Mouse (Mus musculus) layer of hippocampus, postnatal 10 days (tissue): Measurements from ENCODE around the gene Gm17509. TPM values are rescaled to one million over a fixed set of nuclear protein-coding genes. Genes with fewer than 3 reads are reported as not detected.

Source experiments
- DNase-seq, 2 experiments: peaks; one replicate each; pipeline ENCODE4 v3.0.0; 2021; ENCODE audit warnings: low spot score in 2 of 2
- long read RNA-seq: library from polyadenylated mRNA; stranded (forward); transcript quantifications from one replicate; pipeline ENCODE4 v2.0.0, GENCODE M21; 2023
- total RNA-seq, 2 experiments: library from RNA; stranded (reverse); gene quantifications; 2 replicates each; pipeline ENCODE4 v1.2.3; 2021

Gm17509 gene
- total RNA-seq: 1 to 10 TPM in 1 of 2 experiments, under 1 TPM in 1; 0.78 to 1.4 TPM
- long read RNA-seq, partial matches to known transcripts: 0 of 1 reads
- long read RNA-seq, other reads (novel, unspliced or antisense): 0 of 1 reads

DNA sequence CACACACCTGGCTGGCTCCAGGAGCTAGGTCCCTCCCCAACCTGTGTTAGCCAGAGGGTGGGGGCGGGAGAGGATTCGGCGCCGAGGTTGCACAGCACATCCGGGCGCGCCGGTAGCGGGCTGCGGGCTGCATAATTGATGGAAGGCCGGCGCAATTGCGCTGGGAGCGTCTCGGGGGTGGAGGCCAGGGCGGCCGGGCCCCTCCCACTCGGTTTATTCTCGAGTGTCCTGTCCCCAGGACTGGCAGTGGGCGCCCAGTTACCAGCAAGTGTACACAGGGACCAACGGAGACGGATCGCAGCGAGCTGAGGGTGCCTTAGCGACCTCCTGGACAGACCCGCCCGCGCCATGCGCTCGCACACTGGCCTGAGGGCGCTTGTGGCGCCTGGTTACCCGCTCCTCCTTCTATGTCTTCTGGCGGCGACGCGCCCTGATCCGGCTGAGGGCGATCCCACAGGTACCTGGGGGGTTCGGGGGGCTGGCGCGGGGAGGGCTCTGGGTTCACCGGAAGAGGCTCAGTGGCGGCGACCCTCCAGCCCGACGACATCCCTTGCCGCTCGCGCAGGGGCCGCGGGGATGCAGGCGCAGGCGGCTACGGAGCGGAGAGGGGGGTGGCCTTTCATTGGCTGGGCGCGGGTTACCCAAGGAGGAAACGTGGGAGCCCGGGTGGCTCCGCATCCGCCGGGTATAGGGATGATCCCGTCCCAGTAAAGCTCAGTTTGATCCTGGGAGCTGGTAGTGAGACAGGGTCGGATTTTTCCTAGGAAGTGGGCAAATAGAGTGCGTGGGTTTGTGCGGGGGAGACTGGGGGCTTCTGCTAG lies at the start of gene Gm17509:
Gene Gm17509 (minus strand): TSS at position 575 of the 821 bp plus-strand sequence.
- DNase-seq: peak; percentile 55 to 58

GRCm38 (mm10) chr13:117267963-117268362 lies 47.1 kb upstream of the Gm17509 start:
- no peak for DNase-seq

GRCm38 (mm10) chr13:117266156-117266555 lies 45.3 kb upstream of the Gm17509 start:
- no peak for DNase-seq

- no peak for DNase-seq
These were observed 39.8 kb upstream of the Gm17509 start for GRCm38 (mm10) chr13:117260704-117261103.

GRCm38 (mm10) chr13:117242621-117243020 lies 21.7 kb upstream of the Gm17509 start:
- no peak for DNase-seq

DNA sequence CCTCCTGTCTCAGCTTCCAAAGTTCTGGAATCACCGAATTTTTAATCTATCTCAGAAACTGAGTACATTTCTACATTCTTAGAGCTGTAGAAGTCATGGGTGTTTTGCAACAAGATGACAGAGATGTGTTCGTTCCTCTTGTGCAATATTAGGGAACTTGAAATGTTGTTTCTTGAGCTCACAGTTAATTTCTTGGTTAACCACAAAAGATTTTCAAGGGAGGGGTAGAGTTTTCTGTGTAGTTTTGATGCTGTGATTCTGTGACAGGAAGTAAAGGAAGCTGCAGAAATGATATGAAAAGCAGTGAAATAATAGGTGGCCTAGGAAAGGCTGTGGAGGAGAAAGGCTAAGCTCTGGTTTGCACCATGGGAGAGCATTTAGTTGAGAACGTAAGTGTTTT lies 21.2 kb upstream of the Gm17509 start:
- no peak for DNase-seq

- DNase-seq: no peak
These were observed 16.2 kb upstream of the Gm17509 start for GRCm38 (mm10) chr13:117237111-117237510.

DNA sequence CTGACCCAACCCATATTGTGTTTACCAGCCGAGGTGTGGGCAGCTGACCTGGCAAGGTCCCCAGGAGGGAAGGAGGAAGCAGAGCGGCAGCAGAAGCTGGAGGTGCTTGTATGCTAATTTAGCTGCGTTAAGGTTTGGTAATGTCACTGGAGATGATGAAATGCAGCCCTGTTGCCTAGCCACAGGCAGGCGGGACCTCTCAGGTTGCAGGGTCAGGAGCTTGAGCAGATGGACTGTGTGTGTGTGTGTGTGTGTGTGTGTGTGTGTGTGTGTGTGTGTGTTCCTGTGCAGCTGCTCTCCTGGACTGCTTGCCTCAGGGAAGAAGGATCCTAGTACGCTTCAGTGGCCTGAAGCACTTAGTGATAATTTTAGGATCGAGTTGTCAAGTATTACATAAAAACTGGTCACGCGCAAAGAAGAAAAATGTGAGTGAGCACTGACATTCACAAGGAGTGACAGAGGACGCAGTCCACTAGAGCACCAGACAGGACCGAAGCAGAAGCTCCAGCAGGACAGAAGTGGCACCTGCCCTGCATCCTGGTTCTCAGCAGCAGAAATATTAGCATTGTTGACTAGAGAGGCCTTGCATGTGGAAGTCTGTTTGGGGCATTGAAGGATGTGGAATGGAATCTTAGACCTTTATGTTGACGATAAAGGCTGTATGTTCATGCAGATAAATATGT lies 14.8 kb upstream of the Gm17509 start:
- no peak for DNase-seq

DNA sequence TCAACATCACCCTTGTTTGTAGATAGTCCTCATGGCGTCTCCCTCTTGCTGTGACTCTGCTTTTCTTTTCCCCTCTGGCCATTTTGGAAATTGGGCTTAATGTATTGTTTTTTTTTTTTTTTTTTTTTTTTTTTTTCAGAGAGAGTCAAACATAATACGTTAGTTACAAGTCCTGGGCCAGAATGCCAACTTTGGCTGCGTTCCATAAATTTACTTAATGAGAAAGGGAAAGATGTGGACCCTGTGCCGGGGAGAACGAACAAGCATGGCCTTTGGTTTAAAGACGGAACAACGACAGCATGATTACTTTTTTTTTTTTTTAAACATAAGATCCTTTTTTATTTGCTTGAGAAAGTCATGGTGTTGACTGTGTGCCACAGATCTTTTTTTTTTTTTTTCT lies 13.6 kb upstream of the Gm17509 start:
- DNase-seq: no peak

GRCm38 (mm10) chr13:117233808-117234207 lies 12.9 kb upstream of the Gm17509 start:
- DNase-seq: no peak

GRCm38 (mm10) chr13:117230371-117231110 lies 9.7 kb upstream of the Gm17509 start:
- DNase-seq: no peak

DNA sequence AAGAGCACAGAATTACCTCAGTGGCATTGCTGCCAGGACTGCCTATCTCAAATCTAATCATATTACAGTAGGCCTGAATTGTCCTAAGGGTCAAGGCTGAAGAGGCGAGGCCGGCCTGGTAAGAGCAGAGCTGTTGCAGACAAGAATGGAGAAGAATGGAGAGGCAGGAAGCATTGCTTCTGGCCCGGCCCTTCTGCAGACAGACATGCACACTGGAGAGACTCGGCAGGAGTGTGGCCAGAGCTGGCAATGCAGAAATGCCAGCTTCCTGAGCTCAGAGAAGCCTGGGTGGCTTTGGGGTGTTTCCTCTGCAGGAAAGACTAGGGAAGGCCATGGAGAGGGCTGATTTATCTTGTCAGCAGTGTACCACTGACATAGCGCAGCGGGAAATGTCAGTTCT lies 4.7 kb upstream of the Gm17509 start:
- no peak for DNase-seq

GRCm38 (mm10) chr13:117224901-117225300 lies 4.0 kb upstream of the Gm17509 start:
- no peak for DNase-seq

- DNase-seq: no peak
These were observed 2.2 kb upstream of the Gm17509 start for GRCm38 (mm10) chr13:117223125-117223524.

DNA sequence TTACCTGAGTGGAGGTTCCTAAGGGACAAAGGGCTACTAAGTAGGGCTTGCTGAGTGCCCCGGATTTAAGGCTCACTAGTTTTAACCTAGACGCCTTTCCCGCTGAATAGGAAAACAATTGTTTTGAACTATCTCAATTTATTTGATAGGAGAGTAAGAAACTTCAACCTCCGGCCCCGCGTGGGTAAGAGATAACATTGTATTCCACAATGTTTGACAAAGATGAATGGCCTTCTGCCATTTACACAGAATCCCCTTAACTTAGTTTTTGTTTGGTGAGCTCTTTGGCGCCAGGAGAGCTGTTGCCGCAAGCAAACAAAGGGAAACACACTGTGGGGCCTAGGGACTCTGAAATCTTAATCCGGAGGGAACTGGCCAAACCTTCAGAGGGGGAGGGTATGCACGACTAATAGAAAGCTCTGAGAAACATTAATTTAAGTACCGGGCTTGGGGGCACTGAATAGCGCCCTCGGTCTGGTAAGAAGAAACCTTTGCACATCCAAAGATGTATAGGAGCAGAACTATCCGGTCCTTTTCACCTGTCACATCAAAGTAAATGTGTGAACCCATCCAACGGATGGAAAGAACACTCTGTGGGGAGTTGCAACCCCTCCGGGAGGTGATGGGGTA lies 889 bp downstream of the Gm17509 start:
- peak in 1 of 2 experiments; percentile 22 for DNase-seq

DNA sequence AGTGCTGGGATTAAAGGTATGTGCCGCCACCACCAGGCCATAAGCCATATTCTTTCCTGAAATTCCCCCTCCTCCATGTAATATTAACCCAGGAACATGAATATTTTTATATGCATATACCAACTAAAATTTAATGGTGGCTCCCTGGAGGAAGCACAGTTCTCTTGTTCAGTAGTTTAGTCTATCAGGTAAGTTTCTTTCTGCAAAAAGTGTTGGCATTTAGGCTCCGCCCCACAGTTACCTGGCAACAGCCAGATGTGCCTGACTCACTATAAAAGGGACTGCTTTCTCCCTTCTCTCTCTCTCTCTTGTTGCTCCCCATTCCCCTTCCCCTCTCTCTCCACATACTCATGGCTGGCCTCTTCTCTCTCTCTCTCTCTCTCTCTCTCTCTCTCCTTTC lies 2.8 kb downstream of the Gm17509 start:
- DNase-seq: no peak

DNA sequence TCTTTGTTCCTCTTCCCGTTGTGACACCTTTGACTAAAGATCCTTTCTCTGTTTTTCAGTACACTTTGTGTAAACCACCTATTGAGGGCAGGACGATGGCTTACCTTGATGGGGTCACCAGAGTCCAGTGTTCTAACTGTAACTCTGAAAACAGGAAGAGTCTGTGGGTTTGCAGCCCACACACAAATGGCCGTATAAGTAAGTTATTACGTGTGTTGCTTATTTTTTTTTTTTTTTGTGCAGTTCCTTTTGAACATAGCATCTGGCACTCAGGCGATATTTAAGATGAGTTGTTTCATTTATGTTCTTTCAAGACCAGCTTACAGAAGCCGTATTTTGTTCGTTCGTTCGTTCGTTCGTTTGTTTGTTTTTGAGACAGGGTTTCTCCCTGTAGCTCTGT lies 3.3 kb downstream of the Gm17509 start:
- DNase-seq: no peak

- no peak for DNase-seq
These were observed 4.0 kb downstream of the Gm17509 start for GRCm38 (mm10) chr13:117216752-117217363.

GRCm38 (mm10) chr13:117216126-117216525 lies 4.7 kb downstream of the Gm17509 start:
- no peak for DNase-seq

- DNase-seq: no peak
These were observed 5.4 kb downstream of the Gm17509 start for GRCm38 (mm10) chr13:117215481-117215880.

- DNase-seq: no peak
These were observed 9.4 kb downstream of the Gm17509 start for GRCm38 (mm10) chr13:117211386-117211875.
